Mouse (Mus musculus): Measurements from ENCODE around the gene Prep. TPM values are rescaled to one million over a fixed set of nuclear protein-coding genes. Genes with fewer than 3 reads are reported as not detected.

Gene Prep
- polyA plus RNA-seq (2012; rRNA removed) = 12.1 and 18.5 TPM in 2 replicates

DNA sequence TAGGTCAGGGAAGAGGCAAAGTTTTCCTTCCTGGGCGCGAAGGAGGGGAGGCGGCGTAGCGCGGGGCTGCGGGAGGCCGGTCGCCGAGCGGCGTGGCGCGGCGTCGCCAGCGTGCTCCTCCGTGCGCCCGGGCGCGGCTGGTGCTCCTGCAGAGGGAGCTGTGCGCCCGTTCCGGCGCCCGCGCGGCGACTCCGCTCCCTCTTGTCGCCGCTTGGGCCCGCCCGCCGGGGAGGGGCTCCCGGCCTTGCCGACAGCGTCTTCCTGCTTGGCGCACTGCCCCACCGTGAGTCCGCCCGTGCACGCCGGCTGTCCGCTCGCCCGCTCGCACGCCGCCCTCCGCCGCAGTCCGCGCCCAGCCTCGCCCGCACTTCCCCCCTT, at the start of gene Prep:
Gene Prep (plus strand): TSS at position 273 of the 378 bp plus-strand sequence.

DNA sequence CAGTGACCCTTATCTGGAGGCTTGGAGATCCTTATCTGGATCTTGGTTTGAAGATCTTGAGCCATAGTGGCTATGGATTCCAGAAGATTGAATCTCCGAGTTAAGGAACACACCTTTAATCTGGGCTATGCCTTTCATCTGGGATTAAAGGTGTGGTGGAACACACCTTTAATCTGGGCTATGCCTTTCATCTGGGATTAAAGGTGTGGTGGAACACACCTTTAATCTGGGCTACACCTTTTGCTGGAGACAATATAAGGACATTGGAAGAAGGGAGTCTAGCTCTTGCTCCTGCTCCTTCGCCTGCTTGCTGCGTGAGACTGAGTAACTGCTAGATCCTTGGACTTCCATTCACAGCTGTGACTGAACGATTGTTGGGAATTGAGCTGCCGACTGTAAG, 110.8 kb downstream of the Prep start, which contains the start of gene Popdc3:
Gene Popdc3 (plus strand): TSS at position 301 of the 400 bp plus-strand sequence.

Other genes with a start within 250 kb of the Prep start
- 0.22 and 0.72 TPM in 2 replicates for gene Popdc3, start 110.9 kb downstream of the Prep start, polyA plus RNA-seq (2012; rRNA removed)